Mouse (Mus musculus) MEL (cell line): Measurements from ENCODE around the gene Reep6. TPM values are rescaled to one million over a fixed set of nuclear protein-coding genes. Genes with fewer than 3 reads are reported as not detected.

Source experiments
- DNase-seq: peaks from one replicate; pipeline ENCODE4 v3.0.0; 2011; ENCODE audit warnings: low read depth, low spot score
- H3K27ac ChIP-seq: 2 replicates; pipeline ENCODE4 v1.5.1; 2012; ENCODE audit warnings: low read depth, mild to moderate bottlenecking, control low read depth, low read length, moderate library complexity; ENCODE audit not compliant: control insufficient read depth
- H3K27me3 ChIP-seq, 2 experiments: fragments of 150-350 bp in 1 of 2; sonication (generic) in 1 of 2; 2 replicates each; pipeline ENCODE4 v1.6.1; 2012; ENCODE audit warnings: low read length in 2 of 2, mild to moderate bottlenecking in 2 of 2, improper control_type of control experiment in 1 of 2, moderate library complexity in 1 of 2; ENCODE audit not compliant: insufficient read depth in 2 of 2, control insufficient read depth in 1 of 2
- H3K36me3 ChIP-seq, 2 experiments: 2 replicates each; pipeline ENCODE4 v1.6.1; 2012 to 2014; ENCODE audit warnings: low read length in 2 of 2, improper control_type of control experiment in 1 of 2, inconsistent platforms in 1 of 2, mild to moderate bottlenecking in 1 of 2; ENCODE audit not compliant: insufficient read depth in 2 of 2, control insufficient read depth in 1 of 2
- H3K4me1 ChIP-seq, 2 experiments: fragments of 150-350 bp in 1 of 2; sonication (generic) in 1 of 2; 2 replicates each; pipeline ENCODE4 v1.6.1; 2012; ENCODE audit warnings: low read length in 2 of 2, improper control_type of control experiment in 1 of 2, mild to moderate bottlenecking in 1 of 2; ENCODE audit not compliant: insufficient read depth in 2 of 2, control insufficient read depth in 1 of 2
- H3K4me3 ChIP-seq, 2 experiments: fragments of 150-350 bp in 1 of 2; sonication (generic) in 1 of 2; 2 replicates each; pipeline ENCODE4 v1.5.1; 2012; ENCODE audit warnings: low read depth in 2 of 2, low read length in 2 of 2, mild to moderate bottlenecking in 2 of 2, moderate library complexity in 2 of 2, control low read depth in 1 of 2, improper control_type of control experiment in 1 of 2; ENCODE audit not compliant: control insufficient read depth in 1 of 2, insufficient read depth in 1 of 2
- H3K79me2 ChIP-seq: 2 replicates; pipeline ENCODE4 v1.6.1; 2012; ENCODE audit warnings: mild to moderate bottlenecking, low read length, moderate library complexity; ENCODE audit not compliant: control insufficient read depth, poor library complexity, insufficient read depth
- H3K9ac ChIP-seq: 2 replicates; pipeline ENCODE4 v1.6.1; 2012; ENCODE audit warnings: low read depth, mild to moderate bottlenecking, control low read depth, low read length, moderate library complexity; ENCODE audit not compliant: control insufficient read depth, poor library complexity, severe bottlenecking
- H3K9me3 ChIP-seq: fragments of 150-350 bp; sonication (generic); replicated peaks from 2 replicates; pipeline ENCODE4 v1.6.1; 2012; ENCODE audit warnings: mild to moderate bottlenecking, low read length, improper control_type of control experiment, moderate library complexity; ENCODE audit not compliant: insufficient read depth
- CHD1 ChIP-seq: IDR thresholded peaks from 2 replicates; pipeline ENCODE4 v1.6.1; 2012; ENCODE audit warnings: low read depth, mild to moderate bottlenecking, inconsistent platforms, low read length, improper control_type of control experiment
- CHD2 ChIP-seq: IDR thresholded peaks from 2 replicates; pipeline ENCODE4 v1.6.1; 2011; ENCODE audit warnings: low read length, improper control_type of control experiment
- CTCF ChIP-seq, 3 experiments: IDR thresholded peaks in 2 of 3; conservative IDR thresholded peaks in 1 of 3; 2 replicates each; pipeline ENCODE4 v1.5.1; 2011 to 2012; ENCODE audit warnings: low read length in 3 of 3, low read depth in 2 of 3, mild to moderate bottlenecking in 2 of 3, improper control_type of control experiment in 1 of 3, inconsistent platforms in 1 of 3, mixed read lengths in 1 of 3, moderate library complexity in 1 of 3; ENCODE audit not compliant: control insufficient read depth in 1 of 3, insufficient read depth in 1 of 3, poor library complexity in 1 of 3, severe bottlenecking in 1 of 3
- E2F4 ChIP-seq: IDR thresholded peaks from 2 replicates; pipeline ENCODE4 v1.6.1; 2011; ENCODE audit warnings: low read depth, low read length, improper control_type of control experiment, borderline replicate concordance
- EP300 ChIP-seq, 2 experiments: IDR thresholded peaks; 2 replicates each; pipeline ENCODE4 v1.6.1; 2011; ENCODE audit warnings: improper control_type of control experiment in 2 of 2, low read length in 2 of 2, low read depth in 1 of 2, mild to moderate bottlenecking in 1 of 2
- ETS1 ChIP-seq: IDR thresholded peaks from 2 replicates; pipeline ENCODE4 v1.6.1; 2012; ENCODE audit warnings: low read depth, mild to moderate bottlenecking, inconsistent platforms, low read length, improper control_type of control experiment, moderate library complexity
- GABPA ChIP-seq: IDR thresholded peaks from 2 replicates; pipeline ENCODE4 v1.6.1; 2012; ENCODE audit warnings: low read depth, mild to moderate bottlenecking, inconsistent platforms, low read length, improper control_type of control experiment, moderate library complexity
- GATA1 ChIP-seq: IDR thresholded peaks from 2 replicates; pipeline ENCODE4 v1.6.1; 2011; ENCODE audit warnings: low read depth, low read length, improper control_type of control experiment
- HCFC1 ChIP-seq: IDR thresholded peaks from 2 replicates; pipeline ENCODE4 v1.6.1; 2012; ENCODE audit warnings: low read depth, mild to moderate bottlenecking, inconsistent platforms, low read length, improper control_type of control experiment, moderate library complexity
- JUND ChIP-seq: IDR thresholded peaks from 2 replicates; pipeline ENCODE4 v1.6.1; 2011; ENCODE audit warnings: low read depth, mild to moderate bottlenecking, improper control_type of control experiment, low read length
- KAT2A ChIP-seq: conservative IDR thresholded peaks from 2 replicates; pipeline ENCODE4 v1.6.1; 2012; ENCODE audit warnings: low read depth, low read length, improper control_type of control experiment, inconsistent platforms
- MAFK ChIP-seq: IDR thresholded peaks from 2 replicates; pipeline ENCODE4 v1.6.1; 2011; ENCODE audit warnings: low read depth, mild to moderate bottlenecking, low read length, improper control_type of control experiment, borderline replicate concordance
- MAZ ChIP-seq: IDR thresholded peaks from 2 replicates; pipeline ENCODE4 v1.6.1; 2012; ENCODE audit warnings: low read depth, mild to moderate bottlenecking, inconsistent platforms, low read length, improper control_type of control experiment
- MEF2A ChIP-seq: IDR thresholded peaks from 2 replicates; pipeline ENCODE4 v1.6.1; 2014; ENCODE audit warnings: low read depth, mild to moderate bottlenecking, inconsistent platforms, low read length, improper control_type of control experiment; ENCODE audit not compliant: poor library complexity, insufficient replicate concordance, severe bottlenecking; ENCODE audit errors: extremely low read depth
- MXI1 ChIP-seq: IDR thresholded peaks from 2 replicates; pipeline ENCODE4 v1.6.1; 2011; ENCODE audit warnings: mild to moderate bottlenecking, low read depth, low read length, improper control_type of control experiment
- MYB ChIP-seq: IDR thresholded peaks from 2 replicates; pipeline ENCODE4 v1.6.1; 2011; ENCODE audit warnings: mild to moderate bottlenecking, low read depth, low read length, improper control_type of control experiment
- MYC ChIP-seq: IDR thresholded peaks from 2 replicates; pipeline ENCODE4 v1.6.1; 2011; ENCODE audit warnings: low read depth, mild to moderate bottlenecking, low read length, improper control_type of control experiment, moderate library complexity
- NELFE ChIP-seq: IDR thresholded peaks from 2 replicates; pipeline ENCODE4 v1.6.1; 2011; ENCODE audit warnings: low read depth, low read length, improper control_type of control experiment
- NRF1 ChIP-seq: IDR thresholded peaks from 2 replicates; pipeline ENCODE4 v1.6.1; 2014; ENCODE audit warnings: low read depth, mild to moderate bottlenecking, inconsistent platforms, low read length, improper control_type of control experiment, moderate library complexity; ENCODE audit not compliant: poor library complexity, insufficient read depth, severe bottlenecking
- POLR2AphosphoS2 ChIP-seq: IDR thresholded peaks from 2 replicates; pipeline ENCODE4 v1.6.1; 2011; ENCODE audit warnings: low read length, improper control_type of control experiment
- POLR2AphosphoS5 ChIP-seq: IDR thresholded peaks from 2 replicates; pipeline ENCODE4 v1.6.1; 2012; ENCODE audit warnings: low read depth, borderline replicate concordance, mild to moderate bottlenecking, inconsistent platforms, low read length, moderate library complexity, mixed read lengths
- RCOR1 ChIP-seq: IDR thresholded peaks from 2 replicates; pipeline ENCODE4 v1.6.1; 2012; ENCODE audit warnings: low read depth, mild to moderate bottlenecking, inconsistent platforms, low read length, improper control_type of control experiment
- SIN3A ChIP-seq: IDR thresholded peaks from 2 replicates; pipeline ENCODE4 v1.6.1; 2012; ENCODE audit warnings: low read length, improper control_type of control experiment, inconsistent platforms
- SMC3 ChIP-seq: IDR thresholded peaks from 2 replicates; pipeline ENCODE4 v1.6.1; 2011; ENCODE audit warnings: low read depth, low read length, improper control_type of control experiment
- TAL1 ChIP-seq: IDR thresholded peaks from 2 replicates; pipeline ENCODE4 v1.6.1; 2012; ENCODE audit warnings: mild to moderate bottlenecking, inconsistent platforms, low read length, moderate library complexity, mixed read lengths
- TBP ChIP-seq: IDR thresholded peaks from 2 replicates; pipeline ENCODE4 v1.8.0; 2011; ENCODE audit warnings: low read depth, low read length, improper control_type of control experiment
- TCF12 ChIP-seq: IDR thresholded peaks from 2 replicates; pipeline ENCODE4 v1.6.1; 2014; ENCODE audit warnings: low read depth, mild to moderate bottlenecking, inconsistent platforms, low read length, improper control_type of control experiment, moderate library complexity
- UBTF ChIP-seq: IDR thresholded peaks from 2 replicates; pipeline ENCODE4 v1.6.1; 2012; ENCODE audit warnings: low read depth, mild to moderate bottlenecking, inconsistent platforms, low read length, improper control_type of control experiment, moderate library complexity, borderline replicate concordance; ENCODE audit not compliant: insufficient read depth
- USF1 ChIP-seq: IDR thresholded peaks from 2 replicates; pipeline ENCODE4 v1.6.1; 2014; ENCODE audit warnings: low read depth, mild to moderate bottlenecking, inconsistent platforms, low read length, improper control_type of control experiment, moderate library complexity
- USF2 ChIP-seq, 2 experiments: IDR thresholded peaks; 2 replicates each; pipeline ENCODE4 v1.6.1; 2011 to 2012; ENCODE audit warnings: improper control_type of control experiment in 2 of 2, low read length in 2 of 2, borderline replicate concordance in 1 of 2, inconsistent platforms in 1 of 2, low read depth in 1 of 2, mild to moderate bottlenecking in 1 of 2; ENCODE audit not compliant: insufficient read depth in 1 of 2
- ZC3H11A ChIP-seq: IDR thresholded peaks from 2 replicates; pipeline ENCODE4 v1.6.1; 2012; ENCODE audit warnings: low read depth, mild to moderate bottlenecking, inconsistent platforms, low read length, improper control_type of control experiment
- ZKSCAN1 ChIP-seq: IDR thresholded peaks from 2 replicates; pipeline ENCODE4 v1.6.1; 2012; ENCODE audit warnings: low read depth, mild to moderate bottlenecking, inconsistent platforms, low read length, improper control_type of control experiment, moderate library complexity
- ZMIZ1 ChIP-seq: IDR thresholded peaks from 2 replicates; pipeline ENCODE4 v1.6.1; 2012; ENCODE audit warnings: low read depth, mild to moderate bottlenecking, inconsistent platforms, low read length, improper control_type of control experiment, moderate library complexity
- ZNF384 ChIP-seq: IDR thresholded peaks from 2 replicates; pipeline ENCODE4 v1.6.1; 2012; ENCODE audit warnings: low read depth, mild to moderate bottlenecking, inconsistent platforms, low read length, improper control_type of control experiment
- polyA plus RNA-seq, 2 experiments: library from polyadenylated mRNA; stranded (reverse) in 1 of 2; unstranded in 1 of 2; fragments of >175 nt in 1 of 2; fragments of >200 nt in 1 of 2; gene quantifications; 2 replicates each; pipeline versions ENCODE4 v1.2.1 to v1.2.4; 2012; ENCODE audit warnings: low replicate concordance in 2 of 2, low read depth in 1 of 2; ENCODE audit not compliant: insufficient read length in 2 of 2, insufficient read depth in 1 of 2, missing spikeins in 1 of 2
- total RNA-seq: library from RNA; depleted of rRNA; stranded (reverse); fragments of 300-350 nt; gene quantifications from 2 replicates; pipeline ENCODE4 v1.2.3, GENCODE M21; 2012

Reep6 gene
- total and polyA plus RNA-seq, 3 experiments, result 3.2 to 27.9 TPM; not detected in 1

- peaks cover 0 to 22% of the 10 kb centered on the region in 2 experiments; a peak in 2 of 4 replicates for H3K4me1 ChIP-seq
- TF ChIP-seq EP300 (IDR thresholded peaks at IDR 0.05; ENCODE audit: low read depth in 1 of 2, low read length in 2 of 2) (no peak; a peak in 1 of 4 replicates), CHD1 (0 out of 2 replicates have a peak, but pooled peaks have one; percentile 48), MXI1 (peak; percentile 51), NRF1 (peak; percentile 81), MAFK (no peak), JUND (no peak), KAT2A (peak; percentile 86), SIN3A (peak; percentile 80), NELFE (peak; percentile 99), CHD2 (peak; percentile 92), E2F4 (no peak), MYC (peak; percentile 85), ZMIZ1 (peak; percentile 93), TCF12 (peak; percentile 93), POLR2AphosphoS2 (peak; percentile 98), ZNF384 (no peak), TBP (peak; percentile 97), GATA1 (peak; percentile 44), USF1 (no peak), POLR2AphosphoS5 (no peak), TAL1 (no peak), ZC3H11A (no peak), MEF2A (no peak), USF2 (IDR thresholded peaks at IDR 0.05; ENCODE audit: borderline replicate concordance in 1 of 2, insufficient read depth in 1 of 2, low read depth in 1 of 2, low read length in 2 of 2) (no peak; a peak in 1 of 4 replicates), ETS1 (no peak), HCFC1 (peak; percentile 94), MAZ (0 out of 2 replicates have a peak, but pooled peaks have one; percentile 40), GABPA (no peak; the same call in 1 of the 2 replicates), MYB (peak; percentile 86), CTCF (IDR thresholded peaks at IDR 0.05 in 2 of 3, conservative IDR thresholded peaks at IDR 0.05 in 1 of 3; ENCODE audit: control insufficient read depth in 1 of 3, insufficient read depth in 1 of 3, low read depth in 2 of 3, low read length in 3 of 3, poor library complexity in 1 of 3, severe bottlenecking in 1 of 3) (peak; percentile 21 to 88 (median 85); a peak in 5 of 6 replicates), RCOR1 (no peak), ZKSCAN1 (no peak), UBTF (peak; percentile 72; the same call in 1 of the 2 replicates), SMC3 (peak; percentile 27; the same call in 1 of the 2 replicates)
Observed at GRCm38 (mm10) chr10:80292251-80293146, 37.3 kb upstream of the Reep6 start, which contains the start of gene Rps15. TSS of gene Rps15 (plus strand) at chr10:80292453.

More at GRCm38 (mm10) chr10:80292251-80293146, 37.3 kb upstream of the Reep6 start, which contains the start of gene Rps15:
- Histone ChIP-seq H3K9me3 (no peaks in the 10 kb centered on the region), H3K27ac (peak within 1 kb of the TSS; percentile 88), H3K79me2 (peaks cover 19% of the 10 kb centered on the region), H3K36me3 (peaks cover 8 to 9% of the 10 kb centered on the region in 2 experiments; a peak in 3 of 4 replicates), H3K4me3 (peak within 1 kb of the TSS; percentile 75 to 95), H3K27me3 (no peaks in the 10 kb centered on the region), H3K9ac (peak within 1 kb of the TSS; percentile 98)
- DNase-seq, result peak; percentile 97
